Mouse (Mus musculus) myocyte (in vitro differentiated cells): ENCODE data around the gene Gm10645. TPM values are rescaled to one million over a fixed set of nuclear protein-coding genes. Genes with fewer than 3 reads are reported as not detected.

Experiments used
- H3K27me3 ChIP-seq: one replicate; pipeline ENCODE4 v1.6.1; 2011; ENCODE audit not compliant: control insufficient read depth, insufficient read depth, insufficient read length
- H3K36me3 ChIP-seq: one replicate; pipeline ENCODE4 v1.6.1; 2011; ENCODE audit not compliant: control insufficient read depth, insufficient read depth
- H3K4me2 ChIP-seq: one replicate; pipeline ENCODE4 v1.6.1; 2011; ENCODE audit warnings: low read depth, control low read depth
- H3K4me3 ChIP-seq: one replicate; pipeline ENCODE4 v1.5.1; 2011; ENCODE audit warnings: mild to moderate bottlenecking, control low read depth, moderate library complexity
- H3K79me2 ChIP-seq: one replicate; pipeline ENCODE4 v1.6.1; 2011; ENCODE audit not compliant: control insufficient read depth, insufficient read depth
- H3ac ChIP-seq: one replicate; pipeline ENCODE4 v1.6.1; 2011; ENCODE audit not compliant: control insufficient read depth, insufficient read length
- CEBPB ChIP-seq: IDR thresholded peaks from 2 replicates; pipeline ENCODE4 v1.6.1; 2011; ENCODE audit warnings: mild to moderate bottlenecking, moderate library complexity; ENCODE audit not compliant: poor library complexity, insufficient read depth, severe bottlenecking
- E2F4 ChIP-seq: IDR thresholded peaks from one replicate; pipeline ENCODE4 v1.6.1; 2011; ENCODE audit warnings: mild to moderate bottlenecking, control low read depth, moderate library complexity; ENCODE audit not compliant: insufficient read depth
- MAX ChIP-seq: IDR thresholded peaks from one replicate; pipeline ENCODE4 v1.6.1; 2011; ENCODE audit warnings: low read depth, mild to moderate bottlenecking, control low read depth
- MYOD1 ChIP-seq, 3 experiments: IDR thresholded peaks; one replicate each; pipeline ENCODE4 v1.6.1; 2011; ENCODE audit warnings: control low read depth in 2 of 3, low read depth in 2 of 3, mild to moderate bottlenecking in 2 of 3, moderate library complexity in 1 of 3; ENCODE audit not compliant: insufficient read length in 2 of 3, control insufficient read depth in 1 of 3
- MYOG ChIP-seq, 3 experiments: IDR thresholded peaks; one replicate each; pipeline ENCODE4 v1.6.1; 2011; ENCODE audit warnings: control low read depth in 2 of 3, low read depth in 2 of 3, mild to moderate bottlenecking in 2 of 3; ENCODE audit not compliant: insufficient read length in 2 of 3, control insufficient read depth in 1 of 3, insufficient read depth in 1 of 3
- POLR2A ChIP-seq: IDR thresholded peaks from one replicate; pipeline ENCODE4 v1.6.1; 2011; ENCODE audit warnings: low read depth, mild to moderate bottlenecking, control low read depth, moderate library complexity; ENCODE audit not compliant: insufficient read length
- POLR2AphosphoS2 ChIP-seq: IDR thresholded peaks from one replicate; pipeline ENCODE4 v1.6.1; 2011; ENCODE audit warnings: low read depth, control low read depth; ENCODE audit not compliant: insufficient read length
- REST ChIP-seq: IDR thresholded peaks from one replicate; pipeline ENCODE4 v1.6.1; 2011; ENCODE audit warnings: mild to moderate bottlenecking, control low read depth, moderate library complexity; ENCODE audit not compliant: insufficient read depth, insufficient read length
- SRF ChIP-seq: IDR thresholded peaks from one replicate; pipeline ENCODE4 v1.6.1; 2011; ENCODE audit warnings: low read depth; ENCODE audit not compliant: control insufficient read depth, insufficient read length
- TCF12 ChIP-seq: IDR thresholded peaks from one replicate; pipeline ENCODE4 v1.6.1; 2011; ENCODE audit warnings: mild to moderate bottlenecking, control low read depth; ENCODE audit not compliant: poor library complexity, insufficient read depth, severe bottlenecking
- TCF3 ChIP-seq: IDR thresholded peaks from one replicate; pipeline ENCODE4 v1.6.1; 2011; ENCODE audit warnings: low read depth, control low read depth; ENCODE audit not compliant: insufficient read length
- USF1 ChIP-seq: IDR thresholded peaks from one replicate; pipeline ENCODE4 v1.6.1; 2011; ENCODE audit warnings: low read depth, mild to moderate bottlenecking, control low read depth, moderate library complexity
- polyA plus RNA-seq: library from polyadenylated mRNA; unstranded; fragments of >200 nt; fragmentation: generic; extraction: Trizol; gene quantifications from one replicate; pipeline ENCODE4 v1.2.1, GENCODE M21; 2012; ENCODE audit warnings: missing spikeins

Gm10645 gene
- polyA plus RNA-seq, 1 experiment: 0.10 TPM

DNA sequence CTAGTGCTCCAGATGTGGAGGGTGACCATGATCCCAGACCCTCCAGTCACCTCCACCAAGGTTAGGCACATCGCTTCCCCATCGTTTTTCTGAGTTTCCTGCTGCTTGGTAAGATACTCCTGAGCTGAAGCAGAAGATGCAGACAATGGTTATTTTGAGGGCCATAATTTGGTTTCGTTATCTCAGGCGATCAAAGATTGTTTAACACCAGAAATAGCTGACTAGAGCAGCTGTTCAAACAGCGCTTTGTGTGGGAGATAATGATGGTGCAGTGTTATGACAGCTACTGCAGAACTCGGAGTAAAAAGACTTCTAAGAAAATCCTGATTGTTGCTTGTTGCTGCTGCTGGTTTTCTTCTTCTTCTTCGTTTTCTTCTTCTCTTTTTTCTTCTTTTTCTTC lies 39.9 kb upstream of the Gm10645 start:
- Histone ChIP-seq H3K4me2 (peak overlapping the region; percentile 38), H3ac (no peak overlapping the region), H3K79me2 (no peaks in the 10 kb centered on the region), H3K36me3 (no peaks in the 10 kb centered on the region), H3K27me3 (peaks cover 5% of the 10 kb centered on the region), H3K4me3 (no peak overlapping the region)
- no peak for TF ChIP-seq REST
- no peak for TF ChIP-seq POLR2AphosphoS2
- TF ChIP-seq MYOD1 (IDR thresholded peaks at IDR 0.05; ENCODE audit: control insufficient read depth in 1 of 3, insufficient read length in 2 of 3, low read depth in 2 of 3): peak; percentile 35 to 71 (median 57)
- TF ChIP-seq POLR2A: no peak
- peak in 1 of 3 experiments; percentile 49 for TF ChIP-seq MYOG (IDR thresholded peaks at IDR 0.05; ENCODE audit: control insufficient read depth in 1 of 3, insufficient read depth in 1 of 3, insufficient read length in 2 of 3, low read depth in 2 of 3)

DNA sequence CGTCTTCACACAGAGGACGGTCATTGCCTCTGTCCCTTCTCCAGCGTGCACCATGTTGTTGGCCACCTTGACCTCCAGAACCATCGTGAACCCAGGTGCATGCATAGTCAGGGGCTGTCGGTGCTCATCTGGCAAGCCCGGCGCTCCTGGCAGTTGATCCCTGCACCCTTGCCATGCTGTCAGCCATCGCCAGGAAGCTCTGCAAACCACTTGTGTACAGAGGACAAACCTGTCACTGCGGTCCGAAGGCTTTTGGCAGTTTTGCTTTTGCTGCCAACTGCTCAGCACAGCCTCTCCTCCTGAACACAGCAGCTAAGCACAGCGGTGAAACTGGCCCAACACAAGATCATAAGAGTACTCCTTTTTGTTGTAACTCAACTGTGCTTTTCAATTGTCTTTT lies 37.0 kb upstream of the Gm10645 start:
- Histone ChIP-seq H3K4me2 (no peak overlapping the region), H3K27me3 (peaks cover 5% of the 10 kb centered on the region), H3ac (no peak overlapping the region), H3K36me3 (no peaks in the 10 kb centered on the region), H3K79me2 (no peaks in the 10 kb centered on the region), H3K4me3 (no peak overlapping the region)
- TF ChIP-seq MAX: no peak
- no peak for TF ChIP-seq E2F4
- TF ChIP-seq TCF3: no peak
- TF ChIP-seq CEBPB: no peak
- TF ChIP-seq SRF: no peak
- no peak for TF ChIP-seq USF1
- no peak for TF ChIP-seq MYOG (IDR thresholded peaks at IDR 0.05; ENCODE audit: control insufficient read depth in 1 of 3, insufficient read depth in 1 of 3, insufficient read length in 2 of 3, low read depth in 2 of 3)
- TF ChIP-seq REST: no peak

DNA sequence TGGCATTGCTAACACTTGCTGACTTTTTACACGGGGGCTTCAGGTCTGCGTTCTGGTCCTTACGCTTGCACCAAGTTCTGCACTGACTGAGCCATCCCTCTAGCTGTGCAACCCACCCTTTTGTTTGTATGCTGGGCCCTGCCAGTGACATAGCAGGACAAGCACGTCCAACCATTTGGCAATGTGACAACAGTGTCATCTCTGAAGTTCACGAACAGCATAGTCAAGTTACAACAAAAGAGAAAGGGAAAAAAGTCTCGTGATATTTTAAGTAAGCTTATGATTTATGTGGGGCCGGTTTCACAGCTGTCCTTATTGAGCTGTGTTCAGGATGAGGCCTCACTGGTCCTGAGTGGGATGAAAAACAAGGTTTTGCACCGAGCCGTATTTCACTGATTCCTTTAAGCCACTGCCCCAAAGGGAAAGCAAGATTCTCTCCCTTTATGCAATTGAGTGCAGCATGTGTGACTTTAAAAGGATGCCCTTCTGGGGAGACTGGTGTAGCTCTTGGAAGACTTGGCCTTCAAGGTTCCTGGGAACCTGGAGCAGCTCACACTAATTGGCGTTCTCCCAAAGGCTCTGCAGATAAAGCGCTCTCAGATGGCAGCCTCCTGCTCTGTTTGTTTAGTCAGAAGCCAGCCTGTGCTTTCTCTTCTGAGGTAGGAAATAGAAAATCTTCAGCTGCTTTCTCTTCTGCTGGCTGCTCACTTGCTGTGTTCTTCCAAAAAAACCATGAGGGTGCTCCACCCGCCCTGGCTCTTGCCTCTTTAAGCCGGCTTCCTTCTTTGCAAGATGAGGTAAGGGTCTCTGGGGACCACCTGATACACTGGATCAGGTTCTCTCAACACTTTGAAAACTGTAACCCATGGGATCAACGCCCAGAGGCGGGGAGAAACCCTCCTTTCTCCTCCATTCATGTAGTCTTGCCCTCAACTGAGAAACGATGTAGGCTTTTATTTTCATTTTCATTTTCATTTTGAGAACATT lies 34.5 kb upstream of the Gm10645 start:
- no peaks in the 10 kb centered on the region for H3K79me2 ChIP-seq
- TF ChIP-seq REST (no peak), MYOG (IDR thresholded peaks at IDR 0.05; ENCODE audit: control insufficient read depth in 1 of 3, insufficient read depth in 1 of 3, insufficient read length in 2 of 3, low read depth in 2 of 3) (no peak), MAX (no peak), TCF3 (no peak), POLR2AphosphoS2 (no peak), CEBPB (no peak), SRF (no peak), POLR2A (no peak), MYOD1 (IDR thresholded peaks at IDR 0.05; ENCODE audit: control insufficient read depth in 1 of 3, insufficient read length in 2 of 3, low read depth in 2 of 3) (no peak)
- peak overlapping the region; percentile 42 for H3K4me2 ChIP-seq
- H3ac ChIP-seq: no peak overlapping the region
- peaks cover 5% of the 10 kb centered on the region for H3K27me3 ChIP-seq
- no peak overlapping the region for H3K4me3 ChIP-seq
- H3K36me3 ChIP-seq: no peaks in the 10 kb centered on the region

DNA sequence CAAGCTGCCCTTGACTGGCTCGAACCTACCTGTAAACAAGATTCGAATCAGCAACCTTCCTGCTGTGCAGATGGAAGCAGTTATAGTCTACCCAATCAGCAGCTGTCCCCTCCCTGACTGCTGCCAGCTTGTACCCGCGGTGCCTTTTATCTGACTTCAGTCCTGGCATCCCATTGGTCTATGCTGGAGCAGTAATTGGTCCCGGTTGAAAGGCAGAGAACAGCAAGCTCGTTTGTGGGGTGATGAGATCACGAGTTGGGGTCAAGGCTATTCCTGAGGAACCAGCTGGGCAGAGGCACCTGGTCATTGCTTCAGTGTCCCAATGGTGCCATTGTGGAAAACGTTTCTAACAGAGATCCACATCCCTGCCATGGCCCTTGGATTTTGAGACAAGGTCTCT lies 33.7 kb upstream of the Gm10645 start:
- Histone ChIP-seq H3ac (no peak overlapping the region), H3K4me3 (no peak overlapping the region), H3K36me3 (no peaks in the 10 kb centered on the region), H3K27me3 (peaks cover 5% of the 10 kb centered on the region), H3K79me2 (no peaks in the 10 kb centered on the region), H3K4me2 (no peak overlapping the region)
- TF ChIP-seq POLR2A: no peak
- TF ChIP-seq MAX: no peak
- TF ChIP-seq SRF: no peak
- TF ChIP-seq CEBPB: no peak
- TF ChIP-seq E2F4: no peak
- no peak for TF ChIP-seq USF1
- TF ChIP-seq MYOD1 (IDR thresholded peaks at IDR 0.05; ENCODE audit: control insufficient read depth in 1 of 3, insufficient read length in 2 of 3, low read depth in 2 of 3): no peak
- no peak for TF ChIP-seq POLR2AphosphoS2
- TF ChIP-seq REST: no peak

DNA sequence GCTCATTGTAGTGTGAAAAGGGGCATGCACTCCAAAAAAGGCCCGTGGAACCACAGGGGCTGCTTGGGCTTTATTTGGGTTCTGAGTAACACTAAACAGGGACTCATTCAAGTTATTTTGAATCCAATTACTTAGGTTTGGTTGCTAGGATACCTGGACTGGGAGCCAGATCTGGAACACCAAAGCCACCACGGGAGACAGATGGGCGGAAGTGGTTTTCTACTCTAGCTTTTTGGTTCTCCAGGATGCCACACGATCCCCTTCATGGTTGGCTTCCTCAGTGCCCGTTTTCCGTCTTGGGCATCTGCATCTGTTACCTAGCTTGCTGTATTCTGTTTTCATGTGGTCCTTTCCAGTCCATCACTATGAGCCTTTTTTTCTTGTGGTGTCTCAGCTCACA lies 30.1 kb upstream of the Gm10645 start:
- H3ac ChIP-seq: no peak overlapping the region
- no peaks in the 10 kb centered on the region for H3K79me2 ChIP-seq
- no peak overlapping the region for H3K4me3 ChIP-seq
- TF ChIP-seq POLR2A: no peak
- no peak for TF ChIP-seq USF1
- no peak for TF ChIP-seq CEBPB
- TF ChIP-seq POLR2AphosphoS2: no peak
- no peak for TF ChIP-seq E2F4
- no peak for TF ChIP-seq TCF3
- TF ChIP-seq REST: no peak
- no peak for TF ChIP-seq TCF12
- TF ChIP-seq MYOG (IDR thresholded peaks at IDR 0.05; ENCODE audit: control insufficient read depth in 1 of 3, insufficient read depth in 1 of 3, insufficient read length in 2 of 3, low read depth in 2 of 3): no peak
- TF ChIP-seq SRF: no peak
- no peak for TF ChIP-seq MYOD1 (IDR thresholded peaks at IDR 0.05; ENCODE audit: control insufficient read depth in 1 of 3, insufficient read length in 2 of 3, low read depth in 2 of 3)
- no peak for TF ChIP-seq MAX
- no peaks in the 10 kb centered on the region for H3K27me3 ChIP-seq
- H3K36me3 ChIP-seq: no peaks in the 10 kb centered on the region
- H3K4me2 ChIP-seq: no peak overlapping the region
